Mouse (Mus musculus) myocyte (in vitro differentiated cells): ENCODE data around the gene Naa80.

Experiments used
- E2F4 ChIP-seq: IDR thresholded peaks from one replicate; pipeline ENCODE4 v1.6.1; 2011; ENCODE audit warnings: mild to moderate bottlenecking, control low read depth, moderate library complexity; ENCODE audit not compliant: insufficient read depth
- MAX ChIP-seq: IDR thresholded peaks from one replicate; pipeline ENCODE4 v1.6.1; 2011; ENCODE audit warnings: low read depth, mild to moderate bottlenecking, control low read depth
- MYOG ChIP-seq, 3 experiments: IDR thresholded peaks; one replicate each; pipeline ENCODE4 v1.6.1; 2011; ENCODE audit warnings: control low read depth in 2 of 3, low read depth in 2 of 3, mild to moderate bottlenecking in 2 of 3; ENCODE audit not compliant: insufficient read length in 2 of 3, control insufficient read depth in 1 of 3, insufficient read depth in 1 of 3
- POLR2A ChIP-seq: IDR thresholded peaks from one replicate; pipeline ENCODE4 v1.6.1; 2011; ENCODE audit warnings: low read depth, mild to moderate bottlenecking, control low read depth, moderate library complexity; ENCODE audit not compliant: insufficient read length
- TCF12 ChIP-seq: IDR thresholded peaks from one replicate; pipeline ENCODE4 v1.6.1; 2011; ENCODE audit warnings: mild to moderate bottlenecking, control low read depth; ENCODE audit not compliant: poor library complexity, insufficient read depth, severe bottlenecking
- USF1 ChIP-seq: IDR thresholded peaks from one replicate; pipeline ENCODE4 v1.6.1; 2011; ENCODE audit warnings: low read depth, mild to moderate bottlenecking, control low read depth, moderate library complexity

- TF ChIP-seq MYOG (IDR thresholded peaks at IDR 0.05; ENCODE audit: control insufficient read depth in 1 of 3, insufficient read depth in 1 of 3, insufficient read length in 2 of 3, low read depth in 2 of 3): no peak
- no peak for TF ChIP-seq POLR2A
- no peak for TF ChIP-seq MAX
- no peak for TF ChIP-seq E2F4
- TF ChIP-seq USF1: no peak
- TF ChIP-seq TCF12: no peak
These were observed 22.1 kb downstream of the Naa80 start for GRCm38 (mm10) chr9:107600745-107601144.
